Mouse (Mus musculus) ES-E14 (cell line): ENCODE measurements at regions not wholly inside any gene's neighbourhood (a gene's known extent, or its start where the extent isn't known, plus 50 kb on each side); places are given as distances from the start of the nearest gene placed in this dataset.

Source experiments
- CHD2 ChIP-seq: IDR thresholded peaks from 2 replicates; pipeline ENCODE4 v1.6.1; 2014; ENCODE audit warnings: mild to moderate bottlenecking, low read depth, low read length, inconsistent platforms
- HCFC1 ChIP-seq: IDR thresholded peaks from 2 replicates; pipeline ENCODE4 v1.6.1; 2012; ENCODE audit warnings: low read length, inconsistent platforms, borderline replicate concordance; ENCODE audit not compliant: insufficient read depth
- MAFK ChIP-seq: IDR thresholded peaks from 2 replicates; pipeline ENCODE4 v1.6.1; 2014; ENCODE audit warnings: mild to moderate bottlenecking, low read depth, low read length, inconsistent platforms; ENCODE audit not compliant: insufficient read depth
- ZC3H11A ChIP-seq: IDR thresholded peaks from 2 replicates; pipeline ENCODE4 v1.6.1; 2012; ENCODE audit warnings: low read depth, mild to moderate bottlenecking, inconsistent platforms, low read length, borderline replicate concordance
- ZNF384 ChIP-seq: IDR thresholded peaks from 2 replicates; pipeline ENCODE4 v1.6.1; 2012; ENCODE audit warnings: low read depth, low read length, inconsistent platforms

DNA sequence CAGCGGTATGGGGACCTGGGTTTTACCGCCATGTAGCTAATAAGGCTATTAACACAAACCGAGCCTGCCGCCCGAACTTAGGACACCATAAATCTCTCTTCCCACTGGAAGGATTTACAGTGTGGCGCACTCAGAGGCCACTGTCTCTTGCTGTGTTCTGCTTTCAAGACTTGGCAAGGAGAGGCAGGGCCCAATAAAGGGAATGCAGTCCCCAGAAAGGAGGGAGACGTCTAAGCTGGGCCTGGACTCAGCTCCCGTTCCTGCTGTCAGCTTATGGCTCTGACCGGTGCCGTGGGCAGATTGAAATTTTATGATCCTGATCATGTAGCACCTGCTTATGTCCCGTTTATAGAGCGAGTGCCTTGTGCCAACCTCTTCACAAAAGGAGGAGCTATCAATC, 226.7 kb downstream of the Suds3 start:
- TF ChIP-seq MAFK (no peak), ZC3H11A (no peak), CHD2 (no peak), ZNF384 (no peak), HCFC1 (no peak)
